In genomic region chr19:47884296-47885085, GRCm38 (mm10) we compare ENCODE assay signal across 26 mouse cellular contexts. TPM values are rescaled to one million over a fixed set of nuclear protein-coding genes. Genes with fewer than 3 reads are reported as not detected.
DNase-seq lines count a peak whose midpoint lies in the region; ATAC-seq and TF ChIP-seq lines count a peak whose summit lies in the region.
"Had no signal": no experiment of that assay in that cellular context is flagged by ENCODE, and none has a peak within 500 bp of the region (broad histone marks: within the 10 kb centered on the region; RNA-seq: fewer than 3 reads in every experiment).

No protein-coding gene starts in this region.

- no peak for DNase-seq in heart, adult 18-20 months
- DNase-seq in midbrain, embryonic 11.5 days (ENCODE audit: low spot score, missing footprints), result peak; percentile 59
- DNase-seq in 416B (ENCODE audit: low read depth), result peak; percentile 39
- DNase-seq in retina, postnatal 1 day, result no peak
- DNase-seq: cerebellum, adult 18-20 months; cerebellum, postnatal 25 days; embryo, embryonic 11 days; liver, embryonic 13.5 days; thymus, postnatal 14 days had no signal

- no peak for ATAC-seq in heart, embryonic 14.5 days (ENCODE audit: insufficient number of reproducible peaks, insufficient read depth, low FRiP score, low read depth)
- ATAC-seq in midbrain, embryonic 11.5 days (ENCODE audit: low FRiP score), result no peak
- no peak for ATAC-seq in midbrain, embryonic 15.5 days (replicated peaks)

- no peak overlapping the region for H3K4me3 ChIP-seq in heart, embryonic 14.5 days (ENCODE audit: control insufficient read depth in 1 of 2, insufficient read depth in 1 of 2, low read depth in 1 of 2, low read length in 2 of 2)
- no peak overlapping the region for H3K4me3 ChIP-seq in midbrain, embryonic 11.5 days (ENCODE audit: low read depth, low read length)
- H3K4me3 ChIP-seq in midbrain, embryonic 15.5 days, result no peak overlapping the region
- H3K4me3 ChIP-seq in embryonic fibroblast, embryonic 13.5 days (ENCODE audit: insufficient read depth, low read length), result no peak overlapping the region
- H3K4me3 ChIP-seq: embryonic facial prominence, embryonic 15.5 days; forebrain, embryonic 10.5 days; limb, embryonic 13.5 days; liver, embryonic 13.5 days; lung, embryonic 15.5 days; midbrain, embryonic 10.5 days; neural tube, embryonic 13.5 days had no signal

- WGBS in heart, embryonic 14.5 days, result 71% methylated on average over 13 of the region's 13 CpGs
- 89% methylated on average over 13 of the region's 13 CpGs for WGBS in midbrain, embryonic 11.5 days
- 83% methylated on average over 13 of the region's 13 CpGs for WGBS in midbrain, embryonic 15.5 days

- H3K4me1 ChIP-seq in heart, embryonic 14.5 days (ENCODE audit: control insufficient read depth in 2 of 2, insufficient read depth in 2 of 2, low read length in 2 of 2), result peaks cover 27% of the 10 kb centered on the region in 2 experiments
- no peaks in the 10 kb centered on the region for H3K4me1 ChIP-seq in midbrain, embryonic 11.5 days (ENCODE audit: control insufficient read depth, insufficient read depth, low read length)
- no peaks in the 10 kb centered on the region; the same call in 1 of the 2 replicates for H3K4me1 ChIP-seq in midbrain, embryonic 15.5 days
- H3K4me1 ChIP-seq in embryonic fibroblast, embryonic 13.5 days (ENCODE audit: control insufficient read depth, insufficient read depth, low read length), result peaks cover 12% of the 10 kb centered on the region
- H3K4me1 ChIP-seq: liver, embryonic 13.5 days had no signal

- H3K36me3 ChIP-seq in heart, embryonic 14.5 days (ENCODE audit: control insufficient read depth, insufficient read depth, low read length), result no peaks in the 10 kb centered on the region
- H3K36me3 ChIP-seq in midbrain, embryonic 11.5 days (ENCODE audit: control insufficient read depth, insufficient read depth, low read length), result no peaks in the 10 kb centered on the region
- H3K36me3 ChIP-seq in midbrain, embryonic 15.5 days (replicated peaks), result no peaks in the 10 kb centered on the region
- H3K36me3 ChIP-seq: embryonic facial prominence, embryonic 15.5 days; forebrain, embryonic 10.5 days; limb, embryonic 13.5 days; liver, embryonic 13.5 days; lung, embryonic 15.5 days; midbrain, embryonic 10.5 days; neural tube, embryonic 13.5 days had no signal

- no peaks in the 10 kb centered on the region for H3K27me3 ChIP-seq in heart, embryonic 14.5 days (ENCODE audit: control insufficient read depth, insufficient read depth, low read length)
- H3K27me3 ChIP-seq in midbrain, embryonic 11.5 days (ENCODE audit: control insufficient read depth, insufficient read depth, low read length), result no peaks in the 10 kb centered on the region
- no peaks in the 10 kb centered on the region for H3K27me3 ChIP-seq in midbrain, embryonic 15.5 days (replicated peaks)
- H3K27me3 ChIP-seq: embryonic facial prominence, embryonic 15.5 days; limb, embryonic 13.5 days; liver, embryonic 13.5 days; lung, embryonic 15.5 days; neural tube, embryonic 13.5 days had no signal

- TF ChIP-seq CTCF in embryonic fibroblast, embryonic 13.5 days (IDR thresholded peaks at IDR 0.05; ENCODE audit: borderline replicate concordance, insufficient read depth, low read length), result no peak

- H3K9me3 ChIP-seq in heart, embryonic 14.5 days (ENCODE audit: control insufficient read depth, low read length), result no peaks in the 10 kb centered on the region
- no peaks in the 10 kb centered on the region for H3K9me3 ChIP-seq in midbrain, embryonic 11.5 days (ENCODE audit: control insufficient read depth, low read length)
- H3K9me3 ChIP-seq in midbrain, embryonic 15.5 days, result no peaks in the 10 kb centered on the region
- H3K9me3 ChIP-seq: embryonic facial prominence, embryonic 15.5 days; forebrain, embryonic 10.5 days; limb, embryonic 13.5 days; liver, embryonic 13.5 days; lung, embryonic 15.5 days; midbrain, embryonic 10.5 days; neural tube, embryonic 13.5 days had no signal

- H3K9ac ChIP-seq in heart, embryonic 14.5 days (ENCODE audit: low read length), result no peak overlapping the region
- H3K9ac ChIP-seq in midbrain, embryonic 11.5 days (ENCODE audit: low read length), result no peak overlapping the region
- H3K9ac ChIP-seq in midbrain, embryonic 15.5 days, result no peak overlapping the region
- H3K9ac ChIP-seq: embryonic facial prominence, embryonic 15.5 days; hindbrain, embryonic 14.5 days; limb, embryonic 13.5 days; liver, embryonic 13.5 days; lung, embryonic 15.5 days had no signal

- no peak overlapping the region for H3K4me2 ChIP-seq in heart, embryonic 14.5 days (ENCODE audit: low read length)
- H3K4me2 ChIP-seq in midbrain, embryonic 11.5 days, result no peak overlapping the region
- H3K4me2 ChIP-seq in midbrain, embryonic 15.5 days, result no peak overlapping the region
- H3K4me2 ChIP-seq: embryonic facial prominence, embryonic 15.5 days; hindbrain, embryonic 14.5 days; limb, embryonic 13.5 days; liver, embryonic 13.5 days; lung, embryonic 15.5 days; neural tube, embryonic 13.5 days had no signal

- no peak for TF ChIP-seq POLR2A in embryonic fibroblast, embryonic 13.5 days (IDR thresholded peaks at IDR 0.05; ENCODE audit: low read depth, low read length)

- peak overlapping the region; percentile 18 to 34; a peak in 2 of 4 replicates for H3K27ac ChIP-seq in heart, embryonic 14.5 days (replicated peaks in 1 of 2; ENCODE audit: control insufficient read depth in 1 of 2, insufficient read depth in 1 of 2, low read depth in 2 of 2, low read length in 2 of 2)
- H3K27ac ChIP-seq in midbrain, embryonic 11.5 days (ENCODE audit: low read depth, low read length), result no peak overlapping the region
- H3K27ac ChIP-seq in midbrain, embryonic 15.5 days, result no peak overlapping the region
- H3K27ac ChIP-seq in embryonic fibroblast, embryonic 13.5 days (ENCODE audit: insufficient read depth, low read length), result peak overlapping the region; percentile 74
- H3K27ac ChIP-seq: embryonic facial prominence, embryonic 15.5 days; hindbrain, embryonic 14.5 days; limb, embryonic 13.5 days; lung, embryonic 15.5 days; macrophage; neural tube, embryonic 13.5 days had no signal

RNA-seq across cellular contexts. Expression of gene Gsto2, which starts 19.2 kb away (rescaled TPM):
- polyA plus RNA-seq in heart, embryonic 14.5 days (2014; fragmentation: Nextera tagmentation; extraction: Ambion mirVana), result 1.5 and 2.3 TPM in 2 replicates
- total RNA-seq in heart, adult 18-20 months (2021), result 1 to 10 TPM; 2.0 to 2.6 TPM
- polyA plus RNA-seq in midbrain, embryonic 11.5 days (2014; fragmentation: Nextera tagmentation; extraction: Ambion mirVana), result 1.4 and 1.8 TPM in 2 replicates
- polyA plus RNA-seq in midbrain, embryonic 15.5 days (2015; fragmentation: Nextera tagmentation; extraction: Ambion mirVana), result 0.74 and 1.4 TPM in 2 replicates
- polyA plus RNA-seq in embryonic fibroblast, embryonic 13.5 days (2011; ENCODE audit: insufficient read length, low read depth, missing spikeins), result 0.98 and 3.5 TPM in 2 replicates
- total RNA-seq: MEL had no signal
- polyA plus RNA-seq: small intestine, adult 2 months had no signal

RNA-seq across cellular contexts. Expression of gene Gsto1, which starts 29.7 kb away (rescaled TPM):
- 88.0 and 92.7 TPM in 2 replicates for polyA plus RNA-seq in heart, embryonic 14.5 days (2014; fragmentation: Nextera tagmentation; extraction: Ambion mirVana)
- 100 to 1,000 TPM; 207 to 211 TPM for total RNA-seq in heart, adult 18-20 months (2021)
- polyA plus RNA-seq in midbrain, embryonic 11.5 days (2014; fragmentation: Nextera tagmentation; extraction: Ambion mirVana), result 78.9 and 81.1 TPM in 2 replicates
- polyA plus RNA-seq in midbrain, embryonic 15.5 days (2015; fragmentation: Nextera tagmentation; extraction: Ambion mirVana), result 136 and 139 TPM in 2 replicates
- 340 and 673 TPM in 2 replicates for polyA plus RNA-seq in embryonic fibroblast, embryonic 13.5 days (2011; ENCODE audit: insufficient read length, low read depth, missing spikeins)

RNA-seq across cellular contexts. Expression of gene Cfap43, which starts 34.6 kb away (rescaled TPM):
- 0.16 TPM in 2 replicates for polyA plus RNA-seq in heart, embryonic 14.5 days (2014; fragmentation: Nextera tagmentation; extraction: Ambion mirVana)
- 1 to 10 TPM in 1 of 2 experiments, not detected in 1; 1.1 TPM for total RNA-seq in heart, adult 18-20 months (2021)
- 0.05 and 0.07 TPM in 2 replicates for polyA plus RNA-seq in midbrain, embryonic 11.5 days (2014; fragmentation: Nextera tagmentation; extraction: Ambion mirVana)
- 1.5 and 1.8 TPM in 2 replicates for polyA plus RNA-seq in midbrain, embryonic 15.5 days (2015; fragmentation: Nextera tagmentation; extraction: Ambion mirVana)
- polyA plus RNA-seq in embryonic fibroblast, embryonic 13.5 days (2011; ENCODE audit: insufficient read length, low read depth, missing spikeins), result not detected in 2 replicates
- total RNA-seq: gastrocnemius, adult 18-20 months had no signal
- polyA plus RNA-seq: small intestine, adult 2 months had no signal

RNA-seq across cellular contexts. Expression of gene Itprip, which starts 34.6 kb away (rescaled TPM):
- 15.8 and 16.4 TPM in 2 replicates for polyA plus RNA-seq in heart, embryonic 14.5 days (2014; fragmentation: Nextera tagmentation; extraction: Ambion mirVana)
- 1 to 10 TPM; 8.9 to 9.2 TPM for total RNA-seq in heart, adult 18-20 months (2021)
- 11.8 and 13.2 TPM in 2 replicates for polyA plus RNA-seq in midbrain, embryonic 11.5 days (2014; fragmentation: Nextera tagmentation; extraction: Ambion mirVana)
- 5.1 and 5.7 TPM in 2 replicates for polyA plus RNA-seq in midbrain, embryonic 15.5 days (2015; fragmentation: Nextera tagmentation; extraction: Ambion mirVana)
- 21.1 and 28.2 TPM in 2 replicates for polyA plus RNA-seq in embryonic fibroblast, embryonic 13.5 days (2011; ENCODE audit: insufficient read length, low read depth, missing spikeins)

RNA-seq across cellular contexts. Expression of gene Cfap58, which starts 53.0 kb away (rescaled TPM):
- 0.08 and 0.12 TPM in 2 replicates for polyA plus RNA-seq in heart, embryonic 14.5 days (2014; fragmentation: Nextera tagmentation; extraction: Ambion mirVana)
- 1 to 10 TPM; 2.0 to 2.6 TPM for total RNA-seq in heart, adult 18-20 months (2021)
- polyA plus RNA-seq in midbrain, embryonic 11.5 days (2014; fragmentation: Nextera tagmentation; extraction: Ambion mirVana), result 0.14 and 0.20 TPM in 2 replicates
- polyA plus RNA-seq in midbrain, embryonic 15.5 days (2015; fragmentation: Nextera tagmentation; extraction: Ambion mirVana), result 0.41 and 0.65 TPM in 2 replicates
- polyA plus RNA-seq in embryonic fibroblast, embryonic 13.5 days (2011; ENCODE audit: insufficient read length, low read depth, missing spikeins), result not detected in 2 replicates
- total RNA-seq: gastrocnemius, adult 18-20 months; gastrocnemius, postnatal 4 days; MEL had no signal
- polyA plus RNA-seq: forebrain, embryonic 10.5 days; intestine, embryonic 14.5 days; kidney, embryonic 14.5 days; limb, embryonic 13.5 days; liver, embryonic 13.5 days; macrophage; small intestine, adult 2 months had no signal

Comparison
In these comparisons a context has a peak if more than half of its experiments do, and no peak if none do; other contexts are left out.
1. H3K27ac ChIP-seq: peak in heart, embryonic 14.5 days (2 of 2) and embryonic fibroblast, embryonic 13.5 days (single experiment); none in midbrain, embryonic 11.5 days (single experiment) and midbrain, embryonic 15.5 days (single experiment).
2. DNase-seq: peak in midbrain, embryonic 11.5 days (single experiment) and 416B (single experiment); none in heart, adult 18-20 months (0 of 2) and retina, postnatal 1 day (single experiment).